Mouse (Mus musculus): Measurements from ENCODE around the gene Aco2. TPM values are rescaled to one million over a fixed set of nuclear protein-coding genes. Genes with fewer than 3 reads are reported as not detected.

Aco2 gene
- polyA plus RNA-seq, 1 experiment from 2014 or later, result 293 TPM

GRCm38 (mm10) chr15:81864238-81864637, 7.9 kb upstream of the Aco2 start:
- ATAC-seq (ENCODE audit: low FRiP score, low TSS enrichment), result no peak
- Histone ChIP-seq H3K4me3 (ENCODE audit: low read length) (no peak overlapping the region), H3K4me2 (replicated peaks; ENCODE audit: low read depth, low read length) (no peak overlapping the region), H3K36me3 (ENCODE audit: insufficient read depth, low read length) (peaks cover 44% of the 10 kb centered on the region), H3K27me3 (ENCODE audit: insufficient read depth, low read length) (no peaks in the 10 kb centered on the region), H3K9ac (replicated peaks; ENCODE audit: low read length) (no peak overlapping the region), H3K9me3 (ENCODE audit: low read length) (no peaks in the 10 kb centered on the region), H3K27ac (ENCODE audit: low read length) (no peak overlapping the region), H3K4me1 (ENCODE audit: insufficient read depth, low read length) (peaks cover 8% of the 10 kb centered on the region; the same call in 1 of the 2 replicates)
- WGBS, result 94% methylated on average over 7 of the region's 7 CpGs

GRCm38 (mm10) chr15:81869985-81870384, 2.1 kb upstream of the Aco2 start:
- no peaks in the 10 kb centered on the region for H3K27me3 ChIP-seq (ENCODE audit: insufficient read depth, low read length)
- H3K27ac ChIP-seq (ENCODE audit: low read length), result no peak overlapping the region
- no peak overlapping the region for H3K4me3 ChIP-seq (ENCODE audit: low read length)
- peaks cover 53% of the 10 kb centered on the region for H3K36me3 ChIP-seq (ENCODE audit: insufficient read depth, low read length)
- H3K9me3 ChIP-seq (ENCODE audit: low read length), result no peaks in the 10 kb centered on the region
- ATAC-seq (ENCODE audit: low FRiP score, low TSS enrichment), result no peak
- no peak overlapping the region for H3K4me2 ChIP-seq (replicated peaks; ENCODE audit: low read depth, low read length)
- no peak overlapping the region for H3K9ac ChIP-seq (replicated peaks; ENCODE audit: low read length)
- 98% methylated on average over 5 of the region's 5 CpGs for WGBS
- peaks cover 17% of the 10 kb centered on the region for H3K4me1 ChIP-seq (ENCODE audit: insufficient read depth, low read length)

- peak within 1 kb of the TSS; percentile 76 for H3K4me2 ChIP-seq (replicated peaks; ENCODE audit: low read depth, low read length)
- ATAC-seq (ENCODE audit: low FRiP score, low TSS enrichment), result peak; percentile 83
- 0% methylated on average over 30 of the region's 30 CpGs for WGBS
- H3K27me3 ChIP-seq (ENCODE audit: insufficient read depth, low read length), result no peaks in the 10 kb centered on the region
- H3K9me3 ChIP-seq (ENCODE audit: low read length), result no peaks in the 10 kb centered on the region
- peaks cover 40% of the 10 kb centered on the region for H3K36me3 ChIP-seq (ENCODE audit: insufficient read depth, low read length)
- peak within 1 kb of the TSS; percentile 81 for H3K9ac ChIP-seq (replicated peaks; ENCODE audit: low read length)
- peak within 1 kb of the TSS; percentile 81 for H3K4me3 ChIP-seq (ENCODE audit: low read length)
- H3K4me1 ChIP-seq (ENCODE audit: insufficient read depth, low read length), result peaks cover 17% of the 10 kb centered on the region
- peak within 1 kb of the TSS; percentile 97 for H3K27ac ChIP-seq (ENCODE audit: low read length)
Measured at GRCm38 (mm10) chr15:81871604-81872261, 376 bp upstream of the Aco2 start, which contains the start of gene Phf5a. TSS of gene Phf5a (minus strand) at chr15:81871911.

GRCm38 (mm10) chr15:81879531-81880401, 7.7 kb downstream of the Aco2 start:
- H3K4me3 ChIP-seq (ENCODE audit: low read length), result no peak overlapping the region
- H3K36me3 ChIP-seq (ENCODE audit: insufficient read depth, low read length), result no peaks in the 10 kb centered on the region
- no peak for ATAC-seq (ENCODE audit: low FRiP score, low TSS enrichment)
- H3K4me2 ChIP-seq (replicated peaks; ENCODE audit: low read depth, low read length), result no peak overlapping the region
- H3K9ac ChIP-seq (replicated peaks; ENCODE audit: low read length), result no peak overlapping the region
- peaks cover 11% of the 10 kb centered on the region for H3K4me1 ChIP-seq (ENCODE audit: insufficient read depth, low read length)
- WGBS, result 70% methylated on average over 5 of the region's 5 CpGs
- H3K27ac ChIP-seq (ENCODE audit: low read length), result no peak overlapping the region
- H3K9me3 ChIP-seq (ENCODE audit: low read length), result no peaks in the 10 kb centered on the region
- no peaks in the 10 kb centered on the region for H3K27me3 ChIP-seq (ENCODE audit: insufficient read depth, low read length)

- no peaks in the 10 kb centered on the region for H3K9me3 ChIP-seq (ENCODE audit: low read length)
- no peak overlapping the region for H3K27ac ChIP-seq (ENCODE audit: low read length)
- ATAC-seq (ENCODE audit: low FRiP score, low TSS enrichment), result no peak
- no peak overlapping the region for H3K9ac ChIP-seq (replicated peaks; ENCODE audit: low read length)
- no peak overlapping the region for H3K4me3 ChIP-seq (ENCODE audit: low read length)
- peaks cover 28% of the 10 kb centered on the region for H3K4me1 ChIP-seq (ENCODE audit: insufficient read depth, low read length)
- peaks cover 5% of the 10 kb centered on the region; the same call in 1 of the 2 replicates for H3K36me3 ChIP-seq (ENCODE audit: insufficient read depth, low read length)
- H3K27me3 ChIP-seq (ENCODE audit: insufficient read depth, low read length), result no peaks in the 10 kb centered on the region
- 82% methylated on average over 3 of the region's 3 CpGs for WGBS
- H3K4me2 ChIP-seq (replicated peaks; ENCODE audit: low read depth, low read length), result no peak overlapping the region
Measured at GRCm38 (mm10) chr15:81882348-81882747, 10.2 kb downstream of the Aco2 start.

GRCm38 (mm10) chr15:81885418-81885934, 13.4 kb downstream of the Aco2 start:
- Histone ChIP-seq H3K4me2 (replicated peaks; ENCODE audit: low read depth, low read length) (no peak overlapping the region), H3K27ac (ENCODE audit: low read length) (peak overlapping the region; percentile 51), H3K4me3 (ENCODE audit: low read length) (no peak overlapping the region), H3K9me3 (ENCODE audit: low read length) (no peaks in the 10 kb centered on the region), H3K36me3 (ENCODE audit: insufficient read depth, low read length) (peaks cover 17% of the 10 kb centered on the region), H3K4me1 (ENCODE audit: insufficient read depth, low read length) (peaks cover 22% of the 10 kb centered on the region), H3K9ac (replicated peaks; ENCODE audit: low read length) (no peak overlapping the region), H3K27me3 (ENCODE audit: insufficient read depth, low read length) (no peaks in the 10 kb centered on the region)
- peak; percentile 74 for ATAC-seq (ENCODE audit: low FRiP score, low TSS enrichment)
- WGBS, result 47% methylated on average over 3 of the region's 3 CpGs

- H3K4me1 ChIP-seq (ENCODE audit: insufficient read depth, low read length), result peaks cover 20% of the 10 kb centered on the region
- H3K36me3 ChIP-seq (ENCODE audit: insufficient read depth, low read length), result peaks cover 29% of the 10 kb centered on the region
- 86% methylated on average over 6 of the region's 6 CpGs for WGBS
- peak overlapping the region; percentile 51; the same call in 1 of the 2 replicates for H3K27ac ChIP-seq (ENCODE audit: low read length)
- no peak for ATAC-seq (ENCODE audit: low FRiP score, low TSS enrichment)
- no peaks in the 10 kb centered on the region for H3K27me3 ChIP-seq (ENCODE audit: insufficient read depth, low read length)
- H3K9me3 ChIP-seq (ENCODE audit: low read length), result no peaks in the 10 kb centered on the region
- no peak overlapping the region for H3K4me3 ChIP-seq (ENCODE audit: low read length)
- H3K4me2 ChIP-seq (replicated peaks; ENCODE audit: low read depth, low read length), result no peak overlapping the region
- H3K9ac ChIP-seq (replicated peaks; ENCODE audit: low read length), result no peak overlapping the region
Measured at GRCm38 (mm10) chr15:81886795-81887550, 14.9 kb downstream of the Aco2 start.

GRCm38 (mm10) chr15:81889175-81889574, 17.1 kb downstream of the Aco2 start:
- WGBS, result 92% methylated on average over 7 of the region's 7 CpGs
- peaks cover 38% of the 10 kb centered on the region for H3K36me3 ChIP-seq (ENCODE audit: insufficient read depth, low read length)
- ATAC-seq (ENCODE audit: low FRiP score, low TSS enrichment), result no peak
- no peaks in the 10 kb centered on the region for H3K9me3 ChIP-seq (ENCODE audit: low read length)
- H3K27me3 ChIP-seq (ENCODE audit: insufficient read depth, low read length), result no peaks in the 10 kb centered on the region
- peaks cover 20% of the 10 kb centered on the region for H3K4me1 ChIP-seq (ENCODE audit: insufficient read depth, low read length)
- no peak overlapping the region for H3K4me2 ChIP-seq (replicated peaks; ENCODE audit: low read depth, low read length)
- no peak overlapping the region for H3K27ac ChIP-seq (ENCODE audit: low read length)
- no peak overlapping the region for H3K9ac ChIP-seq (replicated peaks; ENCODE audit: low read length)
- H3K4me3 ChIP-seq (ENCODE audit: low read length), result no peak overlapping the region

GRCm38 (mm10) chr15:81891140-81891802, 19.2 kb downstream of the Aco2 start:
- Histone ChIP-seq H3K4me1 (ENCODE audit: insufficient read depth, low read length) (peaks cover 10% of the 10 kb centered on the region), H3K27ac (ENCODE audit: low read length) (no peak overlapping the region), H3K36me3 (ENCODE audit: insufficient read depth, low read length) (peaks cover 54% of the 10 kb centered on the region), H3K9ac (replicated peaks; ENCODE audit: low read length) (no peak overlapping the region), H3K9me3 (ENCODE audit: low read length) (no peaks in the 10 kb centered on the region), H3K4me2 (replicated peaks; ENCODE audit: low read depth, low read length) (no peak overlapping the region), H3K27me3 (ENCODE audit: insufficient read depth, low read length) (no peaks in the 10 kb centered on the region), H3K4me3 (ENCODE audit: low read length) (no peak overlapping the region)
- no peak for ATAC-seq (ENCODE audit: low FRiP score, low TSS enrichment)
- 93% methylated on average over 7 of the region's 7 CpGs for WGBS
